Mouse (Mus musculus): ENCODE data around the gene Slc7a15. TPM values are rescaled to one million over a fixed set of nuclear protein-coding genes. Genes with fewer than 3 reads are reported as not detected.
"Not testable (repeated sequence)": the region's sequence is repeated elsewhere in the genome, so short reads cannot be mapped to it uniquely, and the experiment has no call there.

Gene Slc7a15
- polyA plus RNA-seq, 1 experiment from 2014 or later = not detected

GRCm38 (mm10) chr12:8632737-8633365, 34.0 kb upstream of the Slc7a15 start:
- H3K36me3 ChIP-seq (ENCODE audit: control insufficient read depth, insufficient read depth, low read length) = no peaks in the 10 kb centered on the region
- H3K4me1 ChIP-seq (ENCODE audit: control insufficient read depth, insufficient read depth, low read length) = no peaks in the 10 kb centered on the region
- H3K9ac ChIP-seq (ENCODE audit: low read depth, low read length) = no peak overlapping the region
- H3K27ac ChIP-seq (ENCODE audit: low read depth, low read length) = no peak overlapping the region
- H3K27me3 ChIP-seq (ENCODE audit: control insufficient read depth, insufficient read depth, low read length) = no peaks in the 10 kb centered on the region
- H3K9me3 ChIP-seq (ENCODE audit: control insufficient read depth, low read length) = no peaks in the 10 kb centered on the region
- H3K4me3 ChIP-seq (ENCODE audit: low read length) = no peak overlapping the region
- H3K4me2 ChIP-seq (replicated peaks; ENCODE audit: low read depth, low read length) = no peak overlapping the region
- ATAC-seq (ENCODE audit: low FRiP score, low TSS enrichment) = no peak
- 91% methylated on average over 2 of the region's 2 CpGs for WGBS

DNA sequence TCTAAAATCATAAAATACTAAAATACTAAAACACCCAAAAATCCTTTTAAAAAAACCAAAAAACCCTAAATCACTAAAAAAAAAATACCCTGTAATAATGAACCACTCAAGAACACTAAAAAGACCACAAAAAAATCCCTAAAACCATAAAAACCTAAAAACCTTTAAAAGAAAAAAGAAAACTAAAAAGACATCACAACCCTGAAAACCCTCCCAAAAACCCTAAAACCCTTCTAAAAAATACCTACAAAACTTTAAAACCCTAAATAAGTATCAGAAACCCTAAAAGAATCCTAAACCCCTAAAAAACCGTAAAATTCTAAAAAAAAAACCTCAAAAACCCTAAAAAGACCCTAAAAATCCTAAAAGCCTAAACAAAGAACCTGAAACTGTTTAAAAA, 32.8 kb upstream of the Slc7a15 start:
- WGBS = 93% methylated on average over 1 of the region's 1 CpGs
- H3K9me3 ChIP-seq (ENCODE audit: control insufficient read depth, low read length) = no peaks in the 10 kb centered on the region
- ATAC-seq (ENCODE audit: low FRiP score, low TSS enrichment) = no peak
- no peaks in the 10 kb centered on the region for H3K4me1 ChIP-seq (ENCODE audit: control insufficient read depth, insufficient read depth, low read length)
- H3K4me2 ChIP-seq (replicated peaks; ENCODE audit: low read depth, low read length) = no peak overlapping the region
- H3K9ac ChIP-seq (ENCODE audit: low read depth, low read length) = no peak overlapping the region
- no peaks in the 10 kb centered on the region for H3K36me3 ChIP-seq (ENCODE audit: control insufficient read depth, insufficient read depth, low read length)
- H3K27ac ChIP-seq (ENCODE audit: low read depth, low read length) = no peak overlapping the region
- H3K4me3 ChIP-seq (ENCODE audit: low read length) = no peak overlapping the region
- no peaks in the 10 kb centered on the region for H3K27me3 ChIP-seq (ENCODE audit: control insufficient read depth, insufficient read depth, low read length)

GRCm38 (mm10) chr12:8629537-8629936, 30.7 kb upstream of the Slc7a15 start:
- Histone ChIP-seq H3K4me3 (ENCODE audit: low read length) (no peak overlapping the region), H3K36me3 (ENCODE audit: control insufficient read depth, insufficient read depth, low read length) (no peaks in the 10 kb centered on the region), H3K27me3 (ENCODE audit: control insufficient read depth, insufficient read depth, low read length) (no peaks in the 10 kb centered on the region), H3K4me1 (ENCODE audit: control insufficient read depth, insufficient read depth, low read length) (no peaks in the 10 kb centered on the region), H3K4me2 (replicated peaks; ENCODE audit: low read depth, low read length) (no peak overlapping the region), H3K9ac (ENCODE audit: low read depth, low read length) (no peak overlapping the region), H3K9me3 (ENCODE audit: control insufficient read depth, low read length) (no peaks in the 10 kb centered on the region), H3K27ac (ENCODE audit: low read depth, low read length) (no peak overlapping the region)
- WGBS = 96% methylated on average over 6 of the region's 6 CpGs
- ATAC-seq (ENCODE audit: low FRiP score, low TSS enrichment) = no peak

DNA sequence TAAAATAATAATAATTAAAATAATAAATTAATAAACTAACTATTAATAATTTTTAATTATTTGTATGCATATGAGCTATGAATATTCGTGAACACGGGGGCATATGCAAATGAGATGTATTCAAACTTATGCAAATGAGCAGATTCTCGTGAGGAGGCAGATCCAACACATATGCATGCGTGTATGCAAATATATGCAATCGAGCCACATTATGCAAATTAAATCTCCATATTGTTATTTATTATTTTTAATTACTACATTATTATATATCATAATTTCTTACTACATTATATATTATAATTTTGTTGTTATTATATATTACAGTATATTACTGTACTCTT, 21.8 kb upstream of the Slc7a15 start:
- Histone ChIP-seq H3K4me3 (ENCODE audit: low read length) (no peak overlapping the region), H3K9me3 (ENCODE audit: control insufficient read depth, low read length) (no peaks in the 10 kb centered on the region), H3K27me3 (ENCODE audit: control insufficient read depth, insufficient read depth, low read length) (no peaks in the 10 kb centered on the region), H3K9ac (ENCODE audit: low read depth, low read length) (no peak overlapping the region), H3K4me1 (ENCODE audit: control insufficient read depth, insufficient read depth, low read length) (no peaks in the 10 kb centered on the region), H3K27ac (ENCODE audit: low read depth, low read length) (no peak overlapping the region), H3K36me3 (ENCODE audit: control insufficient read depth, insufficient read depth, low read length) (no peaks in the 10 kb centered on the region), H3K4me2 (replicated peaks; ENCODE audit: low read depth, low read length) (no peak overlapping the region)
- 93% methylated on average over 5 of the region's 5 CpGs for WGBS
- ATAC-seq (ENCODE audit: low FRiP score, low TSS enrichment) = no peak

DNA sequence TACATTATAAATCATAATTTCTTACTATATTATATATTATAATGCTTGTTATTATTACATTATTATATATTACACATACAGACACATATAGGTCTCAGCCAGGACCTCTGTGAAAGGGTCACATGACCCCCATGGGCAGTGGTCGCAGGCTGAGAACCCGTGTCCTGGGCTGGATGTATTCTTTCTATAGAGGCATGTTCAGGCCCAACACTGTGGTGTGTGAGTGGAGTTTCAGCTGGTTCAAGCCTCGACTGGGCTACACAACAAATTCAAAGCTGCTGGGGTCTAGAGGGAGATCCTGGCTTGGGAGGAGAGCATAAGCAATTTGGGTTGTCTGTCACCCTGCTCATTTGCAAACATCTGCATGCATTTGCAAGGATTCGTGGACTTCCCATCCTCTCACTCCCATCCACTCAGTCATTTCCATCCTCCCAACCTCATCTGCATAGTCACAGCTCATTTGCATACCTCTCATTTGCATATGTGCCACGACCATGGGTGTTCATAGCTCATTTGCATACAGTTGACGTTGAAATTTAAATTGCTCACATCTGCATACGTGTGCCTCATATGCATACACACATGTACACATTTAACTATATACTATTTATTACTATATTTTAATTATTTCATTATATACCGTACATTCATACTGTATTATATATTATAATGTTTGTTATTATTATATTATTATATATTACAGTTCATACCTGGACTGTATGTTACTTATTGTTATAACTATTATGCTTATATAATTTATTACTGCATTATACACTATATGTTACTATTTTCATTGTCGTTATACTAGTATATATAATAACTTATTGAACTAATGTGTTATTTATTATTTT, 21.2 kb upstream of the Slc7a15 start:
- Histone ChIP-seq H3K27ac (ENCODE audit: low read depth, low read length) (no peak overlapping the region), H3K36me3 (ENCODE audit: control insufficient read depth, insufficient read depth, low read length) (no peaks in the 10 kb centered on the region), H3K4me3 (ENCODE audit: low read length) (no peak overlapping the region), H3K4me2 (replicated peaks; ENCODE audit: low read depth, low read length) (no peak overlapping the region), H3K9ac (ENCODE audit: low read depth, low read length) (no peak overlapping the region), H3K9me3 (ENCODE audit: control insufficient read depth, low read length) (no peaks in the 10 kb centered on the region), H3K4me1 (ENCODE audit: control insufficient read depth, insufficient read depth, low read length) (no peaks in the 10 kb centered on the region), H3K27me3 (ENCODE audit: control insufficient read depth, insufficient read depth, low read length) (no peaks in the 10 kb centered on the region)
- WGBS = 96% methylated on average over 9 of the region's 9 CpGs
- ATAC-seq (ENCODE audit: low FRiP score, low TSS enrichment) = 0 out of 2 replicates have a peak, but pooled peaks have one; percentile 46

DNA sequence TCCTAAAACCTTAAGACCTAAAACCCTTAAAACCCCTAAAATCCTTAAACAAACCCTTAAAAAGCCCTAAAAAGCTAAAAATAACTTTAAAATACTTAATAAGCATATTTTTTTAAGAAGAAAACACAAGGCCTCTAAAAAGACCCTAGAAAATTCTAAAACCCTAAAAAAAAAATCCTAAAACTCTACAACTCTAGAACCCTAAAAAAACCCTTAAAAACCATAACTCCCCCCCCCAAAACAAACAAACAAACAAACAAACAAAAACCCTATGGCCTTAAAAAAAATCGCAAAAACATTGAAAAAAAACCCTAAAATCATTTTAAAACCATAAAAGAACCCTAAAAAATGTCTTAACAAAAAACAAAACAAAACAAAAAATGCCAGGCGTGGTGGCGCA, 19.4 kb upstream of the Slc7a15 start:
- Histone ChIP-seq H3K4me3 (ENCODE audit: low read length) (no peak overlapping the region), H3K27me3 (ENCODE audit: control insufficient read depth, insufficient read depth, low read length) (no peaks in the 10 kb centered on the region), H3K9ac (ENCODE audit: low read depth, low read length) (no peak overlapping the region), H3K27ac (ENCODE audit: low read depth, low read length) (no peak overlapping the region), H3K4me2 (replicated peaks; ENCODE audit: low read depth, low read length) (no peak overlapping the region), H3K9me3 (ENCODE audit: control insufficient read depth, low read length) (no peaks in the 10 kb centered on the region), H3K36me3 (ENCODE audit: control insufficient read depth, insufficient read depth, low read length) (no peaks in the 10 kb centered on the region), H3K4me1 (ENCODE audit: control insufficient read depth, insufficient read depth, low read length) (no peaks in the 10 kb centered on the region)
- 93% methylated on average over 3 of the region's 3 CpGs for WGBS
- ATAC-seq (ENCODE audit: low FRiP score, low TSS enrichment) = no peak

DNA sequence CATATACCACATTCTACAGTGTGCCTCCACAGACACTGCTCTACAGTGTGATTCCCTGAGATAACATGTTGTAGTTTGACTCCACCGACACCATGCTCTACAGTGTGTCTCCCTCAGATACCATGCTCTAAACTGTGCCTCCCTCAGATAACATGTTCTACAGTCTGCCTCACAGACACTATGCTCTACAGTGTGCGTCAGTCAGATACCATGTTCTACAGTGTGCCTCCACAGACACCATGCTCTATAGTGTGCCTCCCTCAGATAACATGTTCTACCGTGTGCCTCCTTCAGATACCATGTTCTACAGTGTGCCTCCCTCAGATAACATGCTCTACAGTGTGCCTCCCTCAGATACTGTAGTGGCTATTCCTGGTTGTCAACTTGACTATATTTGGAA, 10.2 kb upstream of the Slc7a15 start:
- no peak overlapping the region for H3K27ac ChIP-seq (ENCODE audit: low read depth, low read length)
- no peak overlapping the region for H3K4me3 ChIP-seq (ENCODE audit: low read length)
- no peak overlapping the region for H3K9ac ChIP-seq (ENCODE audit: low read depth, low read length)
- 97% methylated on average over 3 of the region's 3 CpGs for WGBS
- H3K4me1 ChIP-seq (ENCODE audit: control insufficient read depth, insufficient read depth, low read length) = no peaks in the 10 kb centered on the region
- H3K4me2 ChIP-seq (replicated peaks; ENCODE audit: low read depth, low read length) = no peak overlapping the region
- H3K9me3 ChIP-seq (ENCODE audit: control insufficient read depth, low read length) = no peaks in the 10 kb centered on the region
- H3K36me3 ChIP-seq (ENCODE audit: control insufficient read depth, insufficient read depth, low read length) = no peaks in the 10 kb centered on the region
- ATAC-seq (ENCODE audit: low FRiP score, low TSS enrichment) = no peak
- H3K27me3 ChIP-seq (ENCODE audit: control insufficient read depth, insufficient read depth, low read length) = no peaks in the 10 kb centered on the region

DNA sequence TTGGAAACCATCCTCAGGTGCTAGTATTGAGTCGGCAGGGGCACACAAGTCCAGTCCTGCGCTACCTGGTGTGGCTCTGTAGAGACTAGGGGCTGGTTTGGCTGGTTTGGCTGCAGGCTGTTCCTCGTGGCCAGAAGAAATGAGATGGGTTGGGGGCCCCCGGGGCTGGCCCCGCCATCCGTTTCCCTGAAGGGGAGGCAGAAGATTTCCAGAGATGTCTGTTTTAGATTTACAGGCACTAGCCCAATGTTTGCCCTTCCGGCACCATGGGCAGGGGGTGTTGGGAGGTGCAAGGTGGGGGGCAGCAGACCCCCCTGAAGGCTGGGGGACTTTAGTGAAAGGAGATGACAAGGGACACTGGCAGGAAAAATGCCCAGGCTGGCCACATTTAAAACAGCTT, 3.3 kb downstream of the Slc7a15 start:
- H3K4me2 ChIP-seq (replicated peaks; ENCODE audit: low read depth, low read length) = no peak overlapping the region
- no peak overlapping the region for H3K27ac ChIP-seq (ENCODE audit: low read depth, low read length)
- ATAC-seq (ENCODE audit: low FRiP score, low TSS enrichment) = no peak
- H3K4me3 ChIP-seq (ENCODE audit: low read length) = no peak overlapping the region
- no peak overlapping the region for H3K9ac ChIP-seq (ENCODE audit: low read depth, low read length)
- no peaks in the 10 kb centered on the region for H3K4me1 ChIP-seq (ENCODE audit: control insufficient read depth, insufficient read depth, low read length)
- no peaks in the 10 kb centered on the region for H3K36me3 ChIP-seq (ENCODE audit: control insufficient read depth, insufficient read depth, low read length)
- H3K9me3 ChIP-seq (ENCODE audit: control insufficient read depth, low read length) = peaks cover 8% of the 10 kb centered on the region
- no peaks in the 10 kb centered on the region for H3K27me3 ChIP-seq (ENCODE audit: control insufficient read depth, insufficient read depth, low read length)
- 85% methylated on average over 7 of the region's 7 CpGs for WGBS

- ATAC-seq (ENCODE audit: low FRiP score, low TSS enrichment); H3K27me3 ChIP-seq (ENCODE audit: control insufficient read depth, insufficient read depth, low read length); H3K36me3 ChIP-seq (ENCODE audit: control insufficient read depth, insufficient read depth, low read length); H3K27ac ChIP-seq (ENCODE audit: low read depth, low read length); H3K9ac ChIP-seq (ENCODE audit: low read depth, low read length); H3K4me2 ChIP-seq (replicated peaks; ENCODE audit: low read depth, low read length); H3K9me3 ChIP-seq (ENCODE audit: control insufficient read depth, low read length); H3K4me3 ChIP-seq (ENCODE audit: low read length); H3K4me1 ChIP-seq (ENCODE audit: control insufficient read depth, insufficient read depth, low read length): not testable (repeated sequence)
- 93% methylated on average over 2 of the region's 2 CpGs for WGBS
These were observed 7.5 kb downstream of the Slc7a15 start for GRCm38 (mm10) chr12:8591326-8591725.

Measured in kidney, embryonic 14.5 days (tissue).